Mouse (Mus musculus) monocyte, adult 5-6 weeks (primary cell): ENCODE results near the gene Il25. TPM values are rescaled to one million over a fixed set of nuclear protein-coding genes. Genes with fewer than 3 reads are reported as not detected.
"Not testable (repeated sequence)": the region's sequence is repeated elsewhere in the genome, so short reads cannot be mapped to it uniquely, and the experiment has no call there.

ENCODE experiments used
- ATAC-seq: fragments of 153-309, 156-312 bp; replicated peaks from 2 replicates; pipeline ENCODE4 v1.8.0; 2017; ENCODE audit warnings: mild to moderate bottlenecking; ENCODE audit not compliant: low TSS enrichment, insufficient number of reproducible peaks, severe bottlenecking, poor library complexity, low FRiP score
- total RNA-seq: library from RNA; stranded (forward); fragments of 200-1000, 200-491, 200-594 nt; gene quantifications from 3 replicates; pipeline ENCODE4 v1.2.3, GENCODE M21; 2017

Gene Il25
- total RNA-seq, 1 experiment from 2014 or later = not detected

DNA sequence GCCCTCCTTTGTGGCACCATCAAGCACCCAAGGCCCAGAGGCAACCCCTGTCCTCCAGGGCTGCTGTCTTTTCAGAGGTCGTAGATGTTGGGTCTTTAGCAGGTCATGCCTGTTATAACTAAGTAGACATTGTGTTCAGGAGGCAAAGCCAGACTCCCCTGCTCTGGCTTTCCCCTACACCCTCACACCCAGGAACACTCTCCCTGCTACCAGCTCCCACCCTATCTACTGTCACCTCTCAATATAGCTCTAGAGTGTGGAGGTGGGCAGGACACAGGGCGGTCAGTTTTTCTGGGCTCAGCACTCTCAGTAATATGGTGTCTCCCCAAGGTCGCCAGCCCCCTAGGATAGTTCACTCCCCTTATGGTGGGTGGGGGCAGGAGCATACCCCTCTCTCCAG lies 35.4 kb downstream of the Il25 start:
- ATAC-seq = no peak

DNA sequence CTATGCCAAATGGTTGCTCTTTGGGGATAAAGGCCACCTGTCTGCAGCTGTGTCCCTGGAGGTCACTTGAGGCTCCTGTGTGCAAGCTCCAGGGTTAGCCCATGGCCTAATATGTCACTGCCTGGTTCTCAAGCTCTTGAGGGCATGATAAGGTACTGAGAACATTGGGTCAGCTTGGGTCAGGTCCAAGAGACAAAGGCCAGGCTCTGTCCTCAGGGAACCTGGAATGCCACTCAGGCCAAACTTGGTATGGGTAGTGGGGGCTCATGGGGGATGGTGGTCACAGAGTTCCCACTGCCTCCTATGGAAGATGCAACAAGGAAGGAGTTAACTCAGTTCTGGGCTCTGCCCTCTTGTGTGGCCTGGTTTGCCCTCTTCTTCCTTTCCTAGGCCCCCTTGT lies 35.8 kb downstream of the Il25 start:
- no peak for ATAC-seq

GRCm38 (mm10) chr14:54972786-54973185 lies 40.3 kb downstream of the Il25 start:
- not testable (repeated sequence) for ATAC-seq

GRCm38 (mm10) chr14:54974068-54974791 lies 41.7 kb downstream of the Il25 start:
- no peak for ATAC-seq

- ATAC-seq = no peak
These were observed 44.1 kb downstream of the Il25 start, which contains the start of gene Gm17428 for GRCm38 (mm10) chr14:54976633-54977032. Gm17428 (plus strand) TSS chr14:54976933.

- ATAC-seq = no peak
These were observed 46.2 kb downstream of the Il25 start for GRCm38 (mm10) chr14:54978664-54979063.

- no peak for ATAC-seq
These were observed 49.4 kb downstream of the Il25 start for GRCm38 (mm10) chr14:54981934-54982333.

Other genes starting within 250 kb of the Il25 start
- gene 1700123O20Rik, start 246.5 kb upstream of the Il25 start, total RNA-seq = 24.1 to 34.0 TPM (median 32.3 TPM) in 3 replicates
- gene Acin1, start 245.8 kb upstream of the Il25 start, total RNA-seq = 259 to 427 TPM (median 322 TPM) in 3 replicates
- 0.67 TPM in 1 of 3 replicates, not detected in the others for gene Gm29776, start 233.9 kb upstream of the Il25 start, total RNA-seq
- gene Cebpe, start 220.5 kb upstream of the Il25 start, total RNA-seq = 2.7 to 7.2 TPM in 2 of 3 replicates, not detected in the other
- 2.8 to 7.0 TPM (median 4.5 TPM) in 3 replicates for gene Slc7a8, start 150.7 kb upstream of the Il25 start, total RNA-seq
- not detected in 3 replicates for gene Rnf212b, start 118.6 kb upstream of the Il25 start, total RNA-seq
- gene Homez, start 61.7 kb upstream of the Il25 start, total RNA-seq = 2.1 to 16.7 TPM (median 5.1 TPM) in 3 replicates
- gene Ppp1r3e, start 55.1 kb upstream of the Il25 start, total RNA-seq = 1.3 to 2.7 TPM in 2 of 3 replicates, not detected in the other
- 2.2 to 9.0 TPM (median 4.0 TPM) in 3 replicates for gene Bcl2l2, start 49.3 kb upstream of the Il25 start, total RNA-seq
- 3.0 to 3.6 TPM in 2 of 3 replicates, not detected in the other for gene Gm20521, start 49.3 kb upstream of the Il25 start, total RNA-seq
- gene Pabpn1, start 40.2 kb upstream of the Il25 start, total RNA-seq = 141 to 211 TPM (median 184 TPM) in 3 replicates
- gene Slc22a17, start 19.6 kb upstream of the Il25 start, total RNA-seq = 0.85 to 1.4 TPM (median 1.1 TPM) in 3 replicates
- gene Efs, start 6.6 kb upstream of the Il25 start, total RNA-seq = not detected in 3 replicates
- not detected in 3 replicates for gene Cmtm5, start 3.6 kb downstream of the Il25 start, total RNA-seq
- gene Myh6, start 34.2 kb downstream of the Il25 start, total RNA-seq = not detected in 3 replicates
- gene Gm17428, start 44.2 kb downstream of the Il25 start, total RNA-seq = not detected in 3 replicates
- gene Myh7, start 61.9 kb downstream of the Il25 start, total RNA-seq = not detected in 3 replicates
- 73.4 to 121 TPM (median 99.8 TPM) in 3 replicates for gene Ngdn, start 82.8 kb downstream of the Il25 start, total RNA-seq
- gene Zfhx2, start 159.6 kb downstream of the Il25 start, total RNA-seq = 2.0 to 7.8 TPM (median 2.4 TPM) in 3 replicates
- 6.1 to 9.5 TPM (median 8.9 TPM) in 3 replicates for gene Thtpa, start 162.1 kb downstream of the Il25 start, total RNA-seq
- 26.9 to 61.0 TPM (median 34.8 TPM) in 3 replicates for gene Ap1g2, start 173.9 kb downstream of the Il25 start, total RNA-seq
- not detected in 3 replicates for gene Jph4, start 184.2 kb downstream of the Il25 start, total RNA-seq